Mouse (Mus musculus): ENCODE measurements around the gene Ctnnbl1.

DNA sequence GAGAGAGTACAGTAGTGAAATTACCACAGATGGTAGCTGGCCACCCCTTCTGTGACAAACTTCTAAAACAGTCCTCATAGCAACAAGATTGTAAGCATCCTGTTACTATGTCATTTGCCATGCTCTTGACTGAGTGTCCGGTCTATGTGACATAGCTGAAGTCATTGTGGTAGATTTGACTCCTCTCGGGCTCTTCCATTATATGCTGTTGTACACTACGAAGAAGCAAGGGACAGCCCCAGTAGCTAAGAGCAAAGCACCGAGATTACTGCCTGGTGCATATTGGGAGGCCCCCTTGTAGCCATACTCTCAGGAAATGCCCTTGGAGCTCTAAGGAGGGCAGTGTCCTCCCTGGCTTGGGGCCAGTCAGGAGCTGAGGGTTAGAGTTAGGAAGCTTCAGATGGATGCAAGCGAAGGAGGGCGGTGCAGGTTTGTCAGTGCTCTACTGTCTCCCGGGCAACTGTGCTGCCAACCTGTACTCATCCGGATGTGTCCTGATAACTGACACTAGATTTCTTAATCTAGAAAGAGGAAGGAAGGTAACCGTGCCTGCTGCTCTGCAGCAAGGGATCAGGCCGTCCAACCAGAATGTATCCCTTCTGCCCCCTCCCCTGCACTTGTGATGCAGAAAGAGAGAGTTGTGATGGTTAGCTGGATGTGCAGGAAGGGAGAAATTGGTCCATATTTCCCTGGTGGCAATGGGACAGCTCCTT, 55.8 kb downstream of the Ctnnbl1 start:
- TF ChIP-seq GATA1 (IDR thresholded peaks at IDR 0.05; ENCODE audit: low read length) (no peak), TAL1 (IDR thresholded peaks at IDR 0.05; ENCODE audit: low read length) (no peak)

All from erythroblast, embryonic 14.5 days (primary cell).